Mouse (Mus musculus) bone marrow macrophage, adult 2 months (primary cell): ENCODE results near the gene Crp.

Experiments used
- CTCF ChIP-seq: IDR thresholded peaks from 2 replicates; pipeline ENCODE4 v1.5.1; 2012; ENCODE audit warnings: low read depth, mild to moderate bottlenecking, low read length, moderate library complexity
- POLR2A ChIP-seq: IDR thresholded peaks from 2 replicates; pipeline ENCODE4 v1.6.1; 2012; ENCODE audit warnings: mild to moderate bottlenecking, low read depth, low read length, borderline replicate concordance

- TF ChIP-seq CTCF, result no peak
- TF ChIP-seq POLR2A, result no peak
These were observed 61.7 kb downstream of the Crp start for GRCm38 (mm10) chr1:172759525-172759924.
